In the genomic region with DNA sequence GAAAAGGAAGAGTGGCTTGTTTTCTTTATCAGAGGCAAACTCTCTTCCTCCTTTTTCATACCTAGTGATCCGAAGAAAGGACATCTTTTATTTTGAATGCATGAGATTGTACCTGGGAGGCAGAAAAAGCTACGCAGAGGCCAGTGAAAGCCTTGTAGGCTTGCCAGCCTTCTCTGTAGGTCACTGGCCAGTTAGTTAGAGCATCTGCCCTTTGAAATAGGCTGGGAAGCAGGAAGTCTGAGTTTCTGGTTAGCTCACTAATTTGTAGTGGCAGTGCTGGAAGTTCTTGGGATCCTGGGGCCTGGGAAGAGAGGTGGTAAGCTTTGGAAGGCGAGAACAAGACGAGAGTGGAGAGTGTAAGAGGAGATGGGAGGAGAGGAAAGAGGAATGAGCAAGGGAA, we compare ENCODE assay signal across 23 mouse cellular contexts.
"Had no signal": no experiment of that assay in that cellular context is flagged by ENCODE, and none has a peak within 500 bp of the region (broad histone marks: within the 10 kb centered on the region; RNA-seq: fewer than 3 reads in every experiment).

No protein-coding gene starts in this region.

- H3K27me3 ChIP-seq: heart, embryonic 12.5 days; hindbrain, embryonic 13.5 days; hindbrain, embryonic 15.5 days; kidney, embryonic 15.5 days; limb, embryonic 13.5 days; limb, embryonic 15.5 days; liver, embryonic 12.5 days had no signal

- H3K4me3 ChIP-seq: heart, embryonic 10.5 days; heart, embryonic 12.5 days; hindbrain, embryonic 13.5 days; hindbrain, embryonic 15.5 days; kidney, embryonic 15.5 days; limb, embryonic 13.5 days; limb, embryonic 15.5 days; liver, embryonic 12.5 days had no signal

- H3K27ac ChIP-seq: heart, embryonic 10.5 days; hindbrain, embryonic 13.5 days; hindbrain, embryonic 15.5 days; hindbrain, postnatal 0 days; kidney, embryonic 15.5 days; kidney, postnatal 0 days; limb, embryonic 13.5 days; limb, embryonic 15.5 days; liver, embryonic 12.5 days; liver, embryonic 14.5 days had no signal

- DNase-seq: gastrocnemius, postnatal 10 days; gastrocnemius, postnatal 25 days; heart, adult 18-20 months; heart, postnatal 10 days; heart, postnatal 36 days; kidney, adult 11 months; kidney, adult 2 months; kidney, adult 9 months; kidney, postnatal 14 days; kidney, postnatal 36 days; layer of hippocampus, adult 9-11 months; layer of hippocampus, postnatal 36 days had no signal

- H3K4me1 ChIP-seq: hindbrain, embryonic 13.5 days; hindbrain, embryonic 15.5 days; limb, embryonic 13.5 days; limb, embryonic 15.5 days; liver, embryonic 12.5 days had no signal
